Mouse (Mus musculus): ENCODE measurements around the gene Grin2b.
"Not testable (repeated sequence)": the region's sequence is repeated elsewhere in the genome, so short reads cannot be mapped to it uniquely, and the experiment has no call there.

The Grin2b gene

DNA sequence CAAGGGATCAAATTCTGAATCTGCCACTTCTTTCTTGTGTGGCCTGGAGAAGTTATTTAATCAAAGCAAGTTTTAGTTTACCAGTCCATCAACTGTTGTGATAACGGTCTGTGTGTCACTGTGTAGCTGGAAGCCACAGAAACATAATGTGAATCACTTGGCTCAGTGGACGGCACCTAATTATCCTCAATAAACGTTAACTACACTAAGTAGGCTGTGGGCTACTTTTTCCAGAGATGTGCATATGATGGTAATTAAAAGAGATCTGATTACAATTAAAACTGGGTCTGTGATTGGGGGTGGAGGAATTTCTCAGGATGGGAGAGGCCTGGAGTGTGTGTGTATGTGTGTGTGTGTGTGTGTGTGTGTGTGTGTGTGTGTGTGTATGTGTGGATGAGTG is 471.9 kb downstream of the Grin2b start:
- DNase-seq (ENCODE audit: low read depth, low spot score), result no peak

DNA sequence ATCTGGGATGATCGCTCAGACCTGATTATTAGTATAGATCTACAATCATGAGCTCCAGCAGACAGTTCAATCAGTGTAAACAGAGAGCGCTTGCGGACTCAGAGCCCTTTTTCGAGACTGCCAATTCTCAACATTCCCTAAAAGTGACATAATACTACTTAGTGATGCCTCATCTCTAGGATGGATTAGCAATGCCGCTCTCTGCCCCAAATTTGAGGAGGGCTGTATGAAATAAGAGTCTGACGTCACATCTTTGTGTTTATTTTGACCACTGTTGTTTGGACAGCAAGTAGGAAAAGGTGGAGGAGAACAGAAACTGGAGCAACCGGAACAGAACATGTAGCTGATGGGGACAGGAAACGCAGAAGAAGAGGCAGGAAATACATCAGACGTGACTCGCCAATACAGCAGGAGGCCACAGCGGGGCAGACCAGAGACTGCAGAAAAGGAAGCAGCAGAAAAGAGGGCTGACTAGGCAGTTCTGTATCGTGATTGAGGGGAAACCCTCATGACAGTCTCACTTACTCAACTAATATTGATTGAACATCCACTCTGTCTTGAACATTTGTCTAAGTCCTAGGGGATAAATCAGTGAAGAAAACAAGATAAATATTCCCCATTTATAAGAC is 472.5 kb downstream of the Grin2b start:
- DNase-seq (ENCODE audit: low read depth, low spot score), result no peak

GRCm38 (mm10) chr6:135692533-135692932 is 480.8 kb downstream of the Grin2b start:
- DNase-seq (ENCODE audit: low read depth, low spot score), result no peak

GRCm38 (mm10) chr6:135691561-135691960 is 481.8 kb downstream of the Grin2b start:
- DNase-seq (ENCODE audit: low read depth, low spot score), result peak; percentile 6

DNA sequence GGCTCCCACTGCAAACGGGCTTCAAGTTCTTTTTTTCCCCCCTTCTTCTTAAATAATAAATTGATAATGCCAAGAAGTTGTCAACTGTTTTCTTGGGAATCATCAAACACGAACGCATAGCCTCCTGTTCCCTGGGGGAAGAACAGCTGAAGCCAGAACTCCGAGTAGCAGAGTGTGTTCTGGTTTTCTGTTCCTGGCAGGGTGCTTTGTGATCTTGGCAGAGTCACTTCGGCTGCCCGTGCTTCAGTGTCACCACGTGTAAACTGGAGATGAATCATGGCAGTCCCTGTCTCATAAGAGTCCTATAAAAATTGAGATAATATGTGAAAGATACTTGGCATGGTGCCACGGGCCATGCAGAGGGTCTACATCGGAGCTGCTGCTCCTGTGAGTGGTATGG is 485.4 kb downstream of the Grin2b start:
- no peak for DNase-seq (ENCODE audit: low read depth, low spot score)

- no peak for DNase-seq (ENCODE audit: low read depth, low spot score)
These were observed 489.1 kb downstream of the Grin2b start for GRCm38 (mm10) chr6:135684206-135684605.

- not testable (repeated sequence) for DNase-seq (ENCODE audit: low read depth, low spot score)
These were observed 491.9 kb downstream of the Grin2b start for GRCm38 (mm10) chr6:135681423-135681822.

DNA sequence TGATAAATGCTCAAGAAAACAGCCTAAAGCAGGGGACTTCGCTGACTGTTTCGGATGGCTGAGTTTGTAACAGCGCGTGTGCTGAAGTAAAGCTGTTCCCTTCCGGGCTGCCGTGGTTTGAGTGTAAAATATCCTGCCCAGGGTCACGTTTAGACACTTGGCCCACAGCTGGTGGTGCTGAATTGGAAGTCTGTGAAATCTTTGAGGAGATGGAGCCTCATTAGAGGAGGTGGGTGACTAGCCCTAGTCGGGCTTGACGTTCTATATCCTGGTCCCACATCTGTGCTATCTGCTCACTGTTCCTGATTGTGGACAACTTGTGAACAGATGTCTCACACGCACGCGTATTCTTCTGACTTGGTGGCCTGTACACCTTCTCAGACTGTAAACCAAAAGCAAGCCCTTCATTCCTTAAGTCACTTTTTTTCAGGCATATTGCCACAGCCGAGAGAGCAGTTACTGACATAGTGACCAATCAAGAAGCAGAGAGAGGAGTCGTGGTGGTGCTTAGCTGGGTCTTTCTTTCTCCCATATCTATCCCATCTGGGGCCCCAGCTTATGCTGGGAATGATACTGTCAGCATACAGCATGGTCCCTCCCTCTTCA is 493.1 kb downstream of the Grin2b start:
- DNase-seq (ENCODE audit: low read depth, low spot score), result no peak

DNA sequence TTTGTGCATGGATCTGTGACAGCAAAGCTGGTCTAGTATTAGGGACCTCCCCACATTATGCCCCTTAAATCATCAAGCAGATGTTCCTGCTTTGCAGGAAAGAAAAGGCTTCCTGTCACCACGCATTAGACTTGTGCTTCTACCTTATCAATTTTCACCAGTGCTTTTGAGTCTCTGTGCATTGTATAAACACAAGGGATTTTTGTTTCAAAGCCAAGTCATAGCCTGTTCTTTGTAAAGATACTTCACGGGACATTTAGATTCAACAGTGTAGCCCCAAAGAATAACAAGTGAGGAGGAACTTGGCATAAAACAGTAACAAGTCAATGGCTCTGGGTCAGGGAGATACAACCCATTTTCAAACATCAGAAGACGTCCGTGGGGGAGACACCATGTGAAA is 498.9 kb downstream of the Grin2b start:
- no peak for DNase-seq (ENCODE audit: low read depth, low spot score)

DNA sequence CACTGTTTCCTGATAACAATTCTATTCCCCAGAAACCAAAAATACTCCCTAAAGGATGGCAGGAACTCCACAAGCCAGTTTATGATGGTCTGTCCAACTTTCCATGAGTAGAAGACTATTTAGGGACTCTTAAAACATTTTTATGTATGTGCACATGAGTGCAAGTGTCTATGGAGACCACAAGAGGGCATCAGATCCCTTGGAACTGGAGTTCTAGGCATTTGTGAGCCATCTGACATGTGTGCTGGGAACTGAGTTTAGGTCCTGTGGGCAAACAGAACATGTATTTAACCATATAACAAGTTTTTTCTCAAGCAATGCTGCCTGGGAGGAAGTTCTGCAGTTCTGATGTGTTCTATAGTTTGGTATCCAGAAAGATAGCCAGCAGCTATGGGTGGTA is 501.3 kb downstream of the Grin2b start:
- no peak for DNase-seq (ENCODE audit: low read depth, low spot score)

Measured in CD4-positive, CD25-positive, alpha-beta regulatory T cell, adult 2 months (primary cell).